Mouse (Mus musculus) ES-Bruce4 (cell line): ENCODE data around the gene Magi1. TPM values are rescaled to one million over a fixed set of nuclear protein-coding genes. Genes with fewer than 3 reads are reported as not detected.

Source experiments
- H3K27ac ChIP-seq: 2 replicates; pipeline ENCODE4 v1.5.1; 2012; ENCODE audit warnings: low read length, inconsistent platforms; ENCODE audit not compliant: insufficient read depth
- H3K27me3 ChIP-seq: 2 replicates; pipeline ENCODE4 v1.6.1; 2012; ENCODE audit warnings: mild to moderate bottlenecking, low read length, inconsistent platforms; ENCODE audit not compliant: control insufficient read depth, poor library complexity, insufficient read depth, severe bottlenecking
- H3K36me3 ChIP-seq: 2 replicates; pipeline ENCODE4 v1.6.1; 2012; ENCODE audit warnings: inconsistent platforms, mild to moderate bottlenecking, low read length, moderate library complexity; ENCODE audit not compliant: control insufficient read depth, poor library complexity, insufficient read depth, severe bottlenecking
- H3K4me1 ChIP-seq: one replicate; pipeline ENCODE4 v1.8.1; 2011; ENCODE audit warnings: low read length; ENCODE audit not compliant: control insufficient read depth, insufficient read depth
- H3K4me3 ChIP-seq: 2 replicates; pipeline ENCODE4 v1.5.1; 2011; ENCODE audit warnings: low read depth, mild to moderate bottlenecking, low read length
- H3K9ac ChIP-seq: 2 replicates; pipeline ENCODE4 v1.6.1; 2012; ENCODE audit warnings: low read depth, mild to moderate bottlenecking, inconsistent platforms; ENCODE audit not compliant: poor library complexity, severe bottlenecking
- H3K9me3 ChIP-seq: replicated peaks from 2 replicates; pipeline ENCODE4 v1.6.1; 2012; ENCODE audit warnings: mild to moderate bottlenecking, low read length, inconsistent platforms; ENCODE audit not compliant: control insufficient read depth, poor library complexity, insufficient read depth, severe bottlenecking
- CTCF ChIP-seq: IDR thresholded peaks from one replicate; pipeline ENCODE4 v1.8.1; 2011; ENCODE audit warnings: low read depth, low read length
- EP300 ChIP-seq: IDR thresholded peaks from 2 replicates; pipeline ENCODE4 v1.6.1; 2011; ENCODE audit warnings: low read depth, low read length; ENCODE audit not compliant: insufficient read depth
- POLR2A ChIP-seq: IDR thresholded peaks from one replicate; pipeline ENCODE4 v1.8.1; 2011; ENCODE audit warnings: low read length; ENCODE audit not compliant: insufficient read depth
- polyA plus RNA-seq: library from polyadenylated mRNA; stranded (reverse); fragments of >200 nt; gene quantifications from 2 replicates; pipeline ENCODE4 v1.2.4, GENCODE M21; 2011; ENCODE audit warnings: low read depth; ENCODE audit not compliant: missing spikeins, insufficient read depth, insufficient read length

Gene Magi1
- polyA plus RNA-seq, 1 experiment = 22.4 TPM

DNA sequence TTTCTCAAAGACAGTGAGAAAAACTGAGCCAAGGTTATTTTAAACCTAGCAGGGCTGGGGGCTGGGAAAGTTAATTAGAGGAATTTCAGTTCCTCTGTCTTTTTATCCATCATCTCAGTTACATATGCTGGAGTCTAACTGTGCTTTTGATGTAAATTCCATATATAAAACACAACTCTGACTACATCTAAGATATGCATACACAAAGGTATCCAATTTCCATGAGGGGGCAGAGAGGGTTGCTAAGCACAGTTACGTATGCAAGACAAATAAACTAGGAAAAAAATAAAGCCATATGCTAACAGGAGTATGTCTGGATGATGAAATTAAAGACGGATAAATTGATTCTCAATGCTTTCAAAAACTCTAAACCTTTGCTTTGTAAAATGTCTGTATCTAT is 315.0 kb downstream of the Magi1 start:
- Histone ChIP-seq H3K27me3 (no peaks in the 10 kb centered on the region), H3K27ac (no peak overlapping the region), H3K9ac (no peak overlapping the region), H3K4me3 (no peak overlapping the region), H3K36me3 (no peaks in the 10 kb centered on the region), H3K4me1 (no peaks in the 10 kb centered on the region), H3K9me3 (no peaks in the 10 kb centered on the region)
- TF ChIP-seq POLR2A = no peak
- no peak for TF ChIP-seq EP300
- no peak for TF ChIP-seq CTCF

- Histone ChIP-seq H3K36me3 (no peaks in the 10 kb centered on the region), H3K4me1 (no peaks in the 10 kb centered on the region), H3K27me3 (no peaks in the 10 kb centered on the region), H3K4me3 (no peak overlapping the region), H3K9ac (no peak overlapping the region), H3K27ac (no peak overlapping the region), H3K9me3 (no peaks in the 10 kb centered on the region)
- TF ChIP-seq CTCF (no peak), POLR2A (no peak), EP300 (no peak)
These were observed 320.9 kb downstream of the Magi1 start for GRCm38 (mm10) chr6:93962757-93963336.

- Histone ChIP-seq H3K27me3 (no peaks in the 10 kb centered on the region), H3K36me3 (no peaks in the 10 kb centered on the region), H3K4me3 (no peak overlapping the region), H3K9me3 (no peaks in the 10 kb centered on the region), H3K4me1 (no peaks in the 10 kb centered on the region), H3K27ac (no peak overlapping the region), H3K9ac (no peak overlapping the region)
- TF ChIP-seq CTCF = no peak
- TF ChIP-seq POLR2A = no peak
- no peak for TF ChIP-seq EP300
These were observed 321.9 kb downstream of the Magi1 start for GRCm38 (mm10) chr6:93961782-93962181.

GRCm38 (mm10) chr6:93957172-93957571 is 326.5 kb downstream of the Magi1 start:
- Histone ChIP-seq H3K4me1 (peaks cover 5% of the 10 kb centered on the region), H3K27me3 (no peaks in the 10 kb centered on the region), H3K36me3 (no peaks in the 10 kb centered on the region), H3K9me3 (no peaks in the 10 kb centered on the region), H3K27ac (no peak overlapping the region), H3K4me3 (no peak overlapping the region), H3K9ac (no peak overlapping the region)
- TF ChIP-seq CTCF = no peak
- TF ChIP-seq POLR2A = no peak
- TF ChIP-seq EP300 = no peak

- Histone ChIP-seq H3K4me1 (peaks cover 3% of the 10 kb centered on the region), H3K9me3 (no peaks in the 10 kb centered on the region), H3K36me3 (no peaks in the 10 kb centered on the region), H3K9ac (no peak overlapping the region), H3K27me3 (no peaks in the 10 kb centered on the region), H3K27ac (no peak overlapping the region), H3K4me3 (no peak overlapping the region)
- no peak for TF ChIP-seq CTCF
- no peak for TF ChIP-seq EP300
- no peak for TF ChIP-seq POLR2A
These were observed 337.1 kb downstream of the Magi1 start for GRCm38 (mm10) chr6:93946612-93947011.

DNA sequence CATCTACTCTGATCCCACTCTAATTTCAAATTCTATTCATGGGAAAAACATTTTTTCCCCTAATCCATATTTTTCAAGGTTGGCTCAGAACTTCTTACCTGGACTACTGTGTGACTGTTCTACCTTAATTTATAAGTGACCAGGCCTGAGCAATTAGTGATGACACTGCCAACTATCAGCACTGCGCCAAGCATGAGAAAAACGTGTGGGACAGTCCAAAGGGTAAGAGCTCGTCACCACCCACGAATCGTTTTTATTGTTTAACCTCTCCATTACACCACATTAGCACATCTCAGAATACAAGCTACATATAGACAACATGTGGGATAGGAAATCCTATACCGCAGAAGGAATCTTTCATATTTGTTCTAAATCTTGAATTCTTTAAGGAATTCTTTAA is 347.4 kb downstream of the Magi1 start:
- TF ChIP-seq EP300 (no peak), POLR2A (no peak), CTCF (no peak)
- Histone ChIP-seq H3K27me3 (no peaks in the 10 kb centered on the region), H3K9ac (no peak overlapping the region), H3K4me1 (no peaks in the 10 kb centered on the region), H3K4me3 (no peak overlapping the region), H3K36me3 (no peaks in the 10 kb centered on the region), H3K9me3 (no peaks in the 10 kb centered on the region), H3K27ac (no peak overlapping the region)
